Mouse (Mus musculus) erythroblast, embryonic 14.5 days (primary cell): ENCODE results near the gene Cct8. TPM values are rescaled to one million over a fixed set of nuclear protein-coding genes. Genes with fewer than 3 reads are reported as not detected.

ENCODE experiments used
- H3K27me3 ChIP-seq: 2 replicates; pipeline ENCODE4 v1.6.1; 2012; ENCODE audit warnings: inconsistent platforms; ENCODE audit not compliant: control insufficient read depth
- H3K36me3 ChIP-seq: 2 replicates; pipeline ENCODE4 v1.6.1; 2012; ENCODE audit warnings: mild to moderate bottlenecking, inconsistent platforms; ENCODE audit not compliant: control insufficient read depth
- H3K4me1 ChIP-seq: 2 replicates; pipeline ENCODE4 v1.6.1; 2012; ENCODE audit warnings: inconsistent platforms; ENCODE audit not compliant: control insufficient read depth
- H3K4me3 ChIP-seq: replicated peaks from 2 replicates; pipeline ENCODE3; 2012; ENCODE audit warnings: moderate library complexity, mild to moderate bottlenecking, inconsistent platforms
- H3K9me3 ChIP-seq: 2 replicates; pipeline ENCODE4 v1.6.1; 2012; ENCODE audit warnings: low read length, inconsistent platforms, mixed read lengths; ENCODE audit not compliant: control insufficient read depth
- GATA1 ChIP-seq: IDR thresholded peaks from 2 replicates; pipeline ENCODE4 v1.6.1; 2012; ENCODE audit warnings: low read length, inconsistent platforms, mixed read lengths
- TAL1 ChIP-seq: IDR thresholded peaks from 3 replicates; pipeline ENCODE4 v1.6.1; 2012; ENCODE audit warnings: low read length, inconsistent platforms, mixed read lengths
- polyA plus RNA-seq: library from polyadenylated mRNA; stranded (reverse); fragments of >175 nt; gene quantifications from 2 replicates; pipeline ENCODE4 v1.2.3, GENCODE M21; 2012

The Cct8 gene
- polyA plus RNA-seq = 3.5 and 5.3 TPM in 2 replicates

DNA sequence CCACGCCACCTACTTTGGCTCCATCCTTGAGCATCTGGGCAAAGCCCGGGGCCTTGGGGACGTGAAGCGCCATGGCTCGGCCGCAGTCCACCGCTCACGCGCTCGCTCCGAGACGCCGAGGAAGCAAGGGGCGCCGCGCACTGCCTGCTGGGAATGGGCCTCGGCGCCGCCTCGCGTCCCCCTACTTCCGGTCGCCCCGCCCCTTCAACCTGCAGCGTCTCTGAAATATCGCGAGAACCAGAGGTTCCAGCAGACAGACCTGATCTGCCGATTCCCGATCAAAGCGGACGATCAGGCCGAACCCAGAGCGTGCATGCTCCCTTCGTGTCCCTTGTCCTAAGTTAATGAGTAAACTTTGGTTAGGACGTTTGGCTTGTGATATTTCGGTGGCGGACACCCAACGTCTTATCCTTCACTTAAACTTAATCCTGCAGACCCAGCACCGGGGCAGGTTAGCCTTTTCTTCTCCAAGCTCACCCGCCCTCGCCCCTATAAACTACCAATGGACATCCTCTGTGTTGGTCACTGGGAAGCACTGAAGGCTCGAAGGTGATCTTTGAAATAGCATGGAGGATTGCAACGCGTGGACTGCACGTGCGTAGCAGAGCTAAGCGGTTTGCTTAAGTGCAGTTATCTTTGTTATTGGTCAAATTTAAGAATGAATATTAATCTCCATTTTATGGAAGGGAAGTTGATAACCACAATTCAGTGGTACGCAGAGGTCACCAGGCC lies at the start of gene Cct8:
Gene Cct8, minus strand, starts transcription at position 158 of the 732 bp plus-strand sequence.
- Histone ChIP-seq H3K36me3 (peaks cover 36% of the 10 kb centered on the region), H3K4me1 (peaks cover 38% of the 10 kb centered on the region)

DNA sequence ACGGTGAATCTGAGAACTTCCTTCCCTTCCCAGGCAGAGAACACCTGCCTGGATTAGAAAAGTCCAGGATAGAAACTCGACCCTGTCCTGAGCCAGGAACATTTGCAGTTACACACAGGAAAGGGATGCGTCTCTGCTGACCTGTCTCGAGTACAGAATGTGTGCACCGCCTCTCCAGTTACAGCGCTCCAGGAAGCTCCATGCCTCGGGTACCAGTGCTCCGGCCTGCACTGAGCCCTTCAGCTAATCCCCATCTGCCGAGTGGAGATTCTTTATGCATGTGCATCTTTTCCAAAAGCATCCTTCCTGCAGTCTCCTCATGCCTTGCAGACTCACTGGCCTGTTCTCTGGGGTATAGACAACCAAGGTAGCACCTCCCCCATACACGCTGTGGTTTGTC lies 33.1 kb upstream of the Cct8 start:
- no peak overlapping the region for H3K4me3 ChIP-seq
- TF ChIP-seq GATA1 (no peak), TAL1 (no peak)
- H3K4me1 ChIP-seq = no peaks in the 10 kb centered on the region
- no peaks in the 10 kb centered on the region for H3K27me3 ChIP-seq
- H3K9me3 ChIP-seq = no peaks in the 10 kb centered on the region
- no peaks in the 10 kb centered on the region for H3K36me3 ChIP-seq

More for the DNA sequence above, at the start of gene Cct8:
- no peaks in the 10 kb centered on the region for H3K9me3 ChIP-seq
- peak within 1 kb of the TSS; percentile 79 for H3K4me3 ChIP-seq
- H3K27me3 ChIP-seq = no peaks in the 10 kb centered on the region
- TF ChIP-seq GATA1 (no peak), TAL1 (no peak)

DNA sequence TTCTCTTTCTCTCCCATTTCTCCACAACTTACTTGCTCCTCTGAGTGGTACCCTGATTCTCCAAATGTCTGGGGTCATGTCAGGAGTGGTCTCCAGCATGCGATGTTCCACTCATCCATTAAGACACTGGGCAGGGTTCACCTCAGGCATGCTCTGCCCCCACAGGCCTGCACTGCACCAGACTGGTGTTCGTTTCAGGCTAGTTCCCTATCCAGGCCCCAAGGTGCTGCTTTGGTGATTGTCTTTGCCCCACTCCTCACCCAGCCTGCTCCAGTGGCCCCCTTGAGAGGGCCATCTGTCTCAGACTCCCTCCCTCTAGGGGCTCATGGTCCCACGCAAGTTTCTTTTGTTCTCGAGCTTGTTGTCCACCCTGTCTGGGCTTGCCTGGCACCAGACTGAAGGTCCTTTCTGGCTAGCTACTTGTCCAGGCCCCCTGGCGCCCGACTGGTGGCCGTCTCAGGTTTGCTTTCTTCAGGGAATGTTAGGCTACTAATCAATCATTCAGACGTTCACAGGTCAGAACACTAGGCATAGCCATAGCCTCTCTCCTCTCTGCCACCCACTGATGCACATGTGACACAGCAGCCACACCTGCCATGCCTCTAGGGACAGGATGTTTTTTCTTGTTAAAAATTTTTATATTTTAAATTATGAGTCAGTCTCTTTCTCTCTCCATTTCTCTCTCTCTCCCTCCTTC lies 32.0 kb upstream of the Cct8 start:
- no peak for TF ChIP-seq TAL1
- TF ChIP-seq GATA1 = no peak

DNA sequence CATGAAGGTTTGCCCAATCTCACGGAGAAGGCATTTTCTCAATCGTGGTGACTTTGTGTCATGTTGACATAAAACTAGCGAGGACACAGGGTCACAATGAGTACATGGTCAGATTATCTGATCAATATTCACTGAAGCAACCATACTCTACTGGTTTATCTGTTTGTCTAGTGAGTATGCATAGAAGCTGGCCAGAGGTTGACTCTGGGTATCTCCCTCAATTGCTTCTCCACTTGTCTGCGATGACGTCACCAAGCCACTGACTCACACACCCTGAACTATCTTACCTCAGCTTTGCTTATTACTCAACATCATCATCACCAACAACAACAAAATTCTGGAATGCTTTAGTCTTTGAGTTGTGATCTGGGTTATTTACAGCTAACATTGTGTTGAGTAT lies 28.6 kb upstream of the Cct8 start:
- Histone ChIP-seq H3K27me3 (no peaks in the 10 kb centered on the region), H3K36me3 (no peaks in the 10 kb centered on the region), H3K4me3 (no peak overlapping the region), H3K4me1 (no peaks in the 10 kb centered on the region), H3K9me3 (no peaks in the 10 kb centered on the region)
- TF ChIP-seq GATA1 (no peak), TAL1 (no peak)

More for the DNA sequence above, 32.0 kb upstream of the Cct8 start:
- no peaks in the 10 kb centered on the region for H3K27me3 ChIP-seq
- no peaks in the 10 kb centered on the region for H3K9me3 ChIP-seq
- no peaks in the 10 kb centered on the region for H3K36me3 ChIP-seq
- no peaks in the 10 kb centered on the region for H3K4me1 ChIP-seq
- H3K4me3 ChIP-seq = no peak overlapping the region

DNA sequence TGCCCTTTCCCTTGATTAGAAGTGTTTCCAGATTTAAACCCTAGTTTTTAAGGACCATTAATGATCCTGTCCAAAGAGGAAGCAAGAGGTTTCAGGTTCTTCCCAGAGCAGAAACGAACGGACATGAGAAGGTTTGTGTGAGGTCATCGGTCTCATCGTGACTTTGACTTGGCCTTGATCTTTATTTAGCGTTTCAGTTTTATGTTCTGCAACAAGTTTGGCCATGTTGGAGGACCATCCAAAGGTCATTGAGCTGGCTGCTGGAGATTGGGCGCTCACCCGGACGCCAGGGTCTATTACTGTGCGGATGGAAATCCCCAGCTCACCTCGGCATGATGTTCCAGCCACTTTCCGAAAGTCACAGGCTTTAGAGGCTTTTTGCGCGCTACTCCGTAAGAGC lies 16.7 kb upstream of the Cct8 start:
- Histone ChIP-seq H3K4me1 (no peaks in the 10 kb centered on the region), H3K9me3 (peaks cover 11% of the 10 kb centered on the region), H3K4me3 (no peak overlapping the region), H3K36me3 (no peaks in the 10 kb centered on the region), H3K27me3 (no peaks in the 10 kb centered on the region)
- TF ChIP-seq GATA1 = no peak
- TF ChIP-seq TAL1 = no peak

DNA sequence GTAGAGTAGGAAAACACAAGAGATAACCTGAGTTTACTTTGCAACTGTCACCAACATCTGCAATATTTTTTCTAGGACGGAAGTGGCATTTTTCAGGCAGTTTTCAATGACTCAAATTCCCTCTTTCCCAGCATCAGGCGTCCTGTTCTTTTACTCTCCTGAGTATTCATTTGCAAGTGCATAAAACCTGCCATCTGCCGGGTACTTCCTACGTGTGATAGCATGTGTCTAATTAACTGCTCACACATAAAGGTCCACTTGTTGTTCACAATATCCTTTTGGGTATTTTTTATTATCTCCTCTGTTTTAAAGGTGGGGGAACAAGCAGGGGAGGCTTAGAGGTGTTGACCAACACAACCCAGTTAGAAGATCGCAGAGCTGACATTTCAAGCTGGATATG lies 16.0 kb upstream of the Cct8 start:
- no peaks in the 10 kb centered on the region for H3K4me1 ChIP-seq
- no peaks in the 10 kb centered on the region for H3K27me3 ChIP-seq
- no peaks in the 10 kb centered on the region for H3K36me3 ChIP-seq
- TF ChIP-seq TAL1 = no peak
- TF ChIP-seq GATA1 = no peak
- no peak overlapping the region for H3K4me3 ChIP-seq
- peaks cover 11% of the 10 kb centered on the region for H3K9me3 ChIP-seq

DNA sequence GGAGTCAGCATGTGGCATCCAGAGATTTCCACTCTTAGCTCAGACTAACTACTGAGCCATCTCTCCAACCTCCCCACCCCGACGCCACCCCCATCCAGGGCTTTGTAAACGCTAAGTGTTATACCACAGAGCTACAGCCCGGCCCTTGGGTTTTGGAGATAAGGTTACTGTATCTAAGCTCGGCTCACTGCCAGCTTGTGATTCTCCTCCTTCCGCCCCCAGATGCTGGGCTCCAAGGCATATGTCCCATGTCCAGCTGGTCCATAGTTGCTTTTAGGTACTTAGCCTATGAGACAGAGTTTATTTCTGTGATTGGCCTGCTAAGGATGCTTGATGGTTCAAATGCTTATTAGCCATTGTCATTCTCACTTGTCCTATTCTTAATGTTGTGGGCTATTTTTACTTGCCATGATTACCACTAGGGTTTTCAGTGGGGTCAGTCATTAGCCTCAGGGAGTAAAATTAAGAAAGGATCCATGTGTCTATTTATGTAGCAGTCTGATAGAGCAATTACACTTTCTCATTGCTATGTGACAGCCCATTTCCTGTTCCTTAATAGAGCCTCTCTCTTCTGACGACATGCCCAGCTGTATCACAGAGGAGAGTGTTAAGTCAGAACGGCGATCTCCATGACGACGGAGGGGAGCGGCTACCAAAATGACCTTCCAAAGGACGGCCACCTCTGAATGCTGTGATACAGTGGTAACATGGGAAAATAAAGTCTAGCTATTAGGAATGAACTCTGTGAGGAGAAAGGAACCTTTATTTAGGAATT lies 5.8 kb upstream of the Cct8 start:
- Histone ChIP-seq H3K4me3 (no peak overlapping the region), H3K4me1 (peaks cover 25% of the 10 kb centered on the region), H3K36me3 (no peaks in the 10 kb centered on the region), H3K27me3 (no peaks in the 10 kb centered on the region), H3K9me3 (no peaks in the 10 kb centered on the region)
- TF ChIP-seq TAL1 = no peak
- no peak for TF ChIP-seq GATA1

DNA sequence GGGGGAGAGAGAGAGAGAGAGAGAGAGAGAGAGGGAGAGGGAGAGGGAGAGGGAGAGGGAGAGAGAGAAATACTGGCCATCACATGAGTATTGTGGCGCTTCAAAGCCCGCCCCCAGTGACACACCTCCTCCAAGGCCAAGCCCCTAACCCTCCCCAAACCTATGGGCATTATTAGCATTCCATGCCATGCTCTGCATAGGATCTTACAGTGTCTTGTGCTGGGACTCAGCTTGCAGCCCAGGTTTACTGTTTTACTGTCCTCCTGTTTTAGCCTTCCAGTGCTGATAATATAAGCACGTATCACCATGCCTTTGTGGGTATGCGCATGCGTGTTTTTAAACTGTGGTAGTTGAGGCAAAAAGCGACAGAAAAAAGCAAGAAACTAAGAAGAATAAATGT lies 3.9 kb upstream of the Cct8 start:
- no peak for TF ChIP-seq TAL1
- no peak for TF ChIP-seq GATA1

DNA sequence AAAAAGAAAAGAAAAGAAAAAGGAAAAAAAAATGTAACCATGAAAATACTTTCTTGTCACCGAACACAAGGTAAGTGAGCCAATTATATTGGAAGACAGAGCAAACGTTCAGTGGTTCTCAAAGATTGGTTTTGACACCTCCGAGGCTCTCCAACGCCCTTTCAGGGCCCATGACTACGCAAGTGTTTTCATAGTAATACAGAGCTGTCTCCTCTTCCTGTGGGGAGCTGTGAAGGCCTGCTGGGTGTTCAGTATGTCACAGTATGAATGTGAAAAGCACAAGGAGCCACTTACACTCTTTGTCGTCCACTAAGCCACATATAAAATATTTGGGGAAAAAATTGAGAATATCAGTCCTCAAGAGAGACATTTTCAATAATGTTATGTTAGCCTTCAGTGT lies 1.5 kb upstream of the Cct8 start:
- no peak overlapping the region for H3K4me3 ChIP-seq
- peaks cover 23% of the 10 kb centered on the region for H3K36me3 ChIP-seq
- peaks cover 44% of the 10 kb centered on the region for H3K4me1 ChIP-seq
- no peaks in the 10 kb centered on the region for H3K27me3 ChIP-seq
- no peak for TF ChIP-seq GATA1
- no peak for TF ChIP-seq TAL1
- H3K9me3 ChIP-seq = no peaks in the 10 kb centered on the region

More for the DNA sequence above, 3.9 kb upstream of the Cct8 start:
- H3K27me3 ChIP-seq = no peaks in the 10 kb centered on the region
- H3K4me1 ChIP-seq = peaks cover 35% of the 10 kb centered on the region
- no peaks in the 10 kb centered on the region for H3K36me3 ChIP-seq
- no peak overlapping the region for H3K4me3 ChIP-seq
- H3K9me3 ChIP-seq = no peaks in the 10 kb centered on the region
